12 mouse cellular contexts compared by ENCODE assay signal in the genomic region with DNA sequence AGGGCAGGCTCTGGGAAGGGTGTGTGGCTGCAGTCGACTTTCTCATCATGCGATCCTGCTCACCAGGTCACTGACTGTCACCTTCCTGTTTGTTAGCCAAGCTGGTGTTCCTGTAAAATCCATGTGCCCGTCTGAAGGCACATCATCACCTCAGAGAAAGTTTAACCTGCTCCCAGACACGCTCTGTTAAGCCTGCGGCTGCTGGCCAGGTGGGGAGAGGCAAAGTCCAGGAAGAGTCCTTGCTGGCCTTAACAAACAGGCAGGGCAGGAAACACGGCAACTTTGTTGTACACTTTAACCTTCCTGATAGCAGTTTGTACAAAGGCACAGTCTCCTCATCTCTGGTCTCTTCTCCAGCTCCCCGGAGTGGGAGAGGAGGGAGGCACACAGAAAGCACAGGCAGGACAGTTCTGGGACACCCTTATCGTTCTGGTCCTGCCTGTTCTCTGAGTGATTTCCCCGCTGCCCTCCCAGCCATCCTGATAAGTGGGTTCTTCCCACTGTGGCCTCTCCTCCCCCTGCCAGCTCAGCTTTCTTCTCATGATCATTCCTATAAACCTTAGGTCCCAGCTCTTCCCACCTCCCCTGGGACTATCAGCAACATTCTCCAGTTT. TPM values are rescaled to one million over a fixed set of nuclear protein-coding genes. Genes with fewer than 3 reads are reported as not detected.
DNase-seq lines count a peak whose midpoint lies in the region; ATAC-seq and TF ChIP-seq lines count a peak whose summit lies in the region.
"Had no signal": no experiment of that assay in that cellular context is flagged by ENCODE, and none has a peak within 500 bp of the region (broad histone marks: within the 10 kb centered on the region; RNA-seq: fewer than 3 reads in every experiment).

No protein-coding gene starts in this region.

- ATAC-seq in heart, embryonic 12.5 days (ENCODE audit: insufficient number of reproducible peaks, low FRiP score): no peak
- ATAC-seq in stomach, embryonic 15.5 days (ENCODE audit: insufficient read depth, low FRiP score, low read depth): no peak
- ATAC-seq: forebrain, embryonic 15.5 days had no signal

- TF ChIP-seq POLR2A in cerebellum, adult 2 months (IDR thresholded peaks at IDR 0.05; ENCODE audit: borderline replicate concordance, insufficient read depth, low read length): no peak

- H3K9me3 ChIP-seq in heart, embryonic 12.5 days (replicated peaks): no peaks in the 10 kb centered on the region
- H3K9me3 ChIP-seq in stomach, embryonic 15.5 days: no peaks in the 10 kb centered on the region
- H3K9me3 ChIP-seq: forebrain, embryonic 15.5 days had no signal

- no peak overlapping the region for H3K9ac ChIP-seq in heart, embryonic 12.5 days
- H3K9ac ChIP-seq in stomach, embryonic 15.5 days: no peak overlapping the region
- H3K9ac ChIP-seq: forebrain, embryonic 15.5 days had no signal

- 29% methylated on average over 9 of the region's 9 CpGs for WGBS in heart, embryonic 12.5 days
- 27% methylated on average over 9 of the region's 9 CpGs for WGBS in large intestine, adult 2 months
- WGBS in stomach, embryonic 15.5 days: 58% methylated on average over 9 of the region's 9 CpGs
- 81% methylated on average over 9 of the region's 9 CpGs for WGBS in cerebellum, adult 2 months

- TF ChIP-seq CTCF in cerebellum, adult 2 months (IDR thresholded peaks at IDR 0.05; ENCODE audit: borderline replicate concordance, insufficient read depth, low read depth, low read length): no peak

- no peak for DNase-seq in heart, postnatal 10 days
- DNase-seq in kidney, adult 18-20 months: peak; percentile 83
- peak; percentile 54 for DNase-seq in large intestine, adult 2 months (ENCODE audit: low read depth, low spot score)
- DNase-seq in cerebellum, adult 2 months: no peak
- no peak for DNase-seq in gastrocnemius, adult 8-10 months (ENCODE audit: low spot score in 2 of 2)
- no peak for DNase-seq in adrenal gland, postnatal 36 days
- DNase-seq: lung, postnatal 4 days; right cerebral cortex, postnatal 4 days; thymus, postnatal 14 days had no signal

- H3K27me3 ChIP-seq in heart, embryonic 12.5 days (replicated peaks): no peaks in the 10 kb centered on the region
- H3K27me3 ChIP-seq in stomach, embryonic 15.5 days (replicated peaks): no peaks in the 10 kb centered on the region
- no peaks in the 10 kb centered on the region for H3K27me3 ChIP-seq in cerebellum, adult 2 months (ENCODE audit: control insufficient read depth, insufficient read depth, low read length)
- H3K27me3 ChIP-seq: forebrain, embryonic 15.5 days had no signal

- H3K4me3 ChIP-seq in heart, embryonic 12.5 days: no peak overlapping the region
- no peak overlapping the region for H3K4me3 ChIP-seq in stomach, embryonic 15.5 days (replicated peaks)
- H3K4me3 ChIP-seq in cerebellum, adult 2 months (replicated peaks; ENCODE audit: insufficient read depth, low read depth, low read length): no peak overlapping the region
- H3K4me3 ChIP-seq: forebrain, embryonic 15.5 days had no signal

- peaks cover 22% of the 10 kb centered on the region for H3K4me1 ChIP-seq in heart, embryonic 12.5 days (replicated peaks)
- H3K4me1 ChIP-seq in stomach, embryonic 15.5 days: no peaks in the 10 kb centered on the region
- peaks cover 11% of the 10 kb centered on the region for H3K4me1 ChIP-seq in cerebellum, adult 2 months (ENCODE audit: control insufficient read depth, insufficient read depth, low read length)
- H3K4me1 ChIP-seq: forebrain, embryonic 15.5 days had no signal

- H3K4me2 ChIP-seq in heart, embryonic 12.5 days: peak overlapping the region; percentile 20; the same call in 1 of the 2 replicates
- no peak overlapping the region for H3K4me2 ChIP-seq in stomach, embryonic 15.5 days
- H3K4me2 ChIP-seq: forebrain, embryonic 15.5 days had no signal

- H3K36me3 ChIP-seq in heart, embryonic 12.5 days: peaks cover 9% of the 10 kb centered on the region; the same call in 1 of the 2 replicates
- H3K36me3 ChIP-seq in stomach, embryonic 15.5 days: no peaks in the 10 kb centered on the region

- intact Hi-C loops in heart, postnatal 10 days (cut with DNase I): no loop called here

- H3K27ac ChIP-seq in heart, embryonic 12.5 days (ENCODE audit: poor library complexity, severe bottlenecking): peak overlapping the region; percentile 23
- peak overlapping the region; percentile 49; the same call in 1 of the 2 replicates for H3K27ac ChIP-seq in stomach, embryonic 15.5 days
- H3K27ac ChIP-seq in cerebellum, adult 2 months (ENCODE audit: insufficient read depth, low read length): no peak overlapping the region
- H3K27ac ChIP-seq: forebrain, embryonic 15.5 days had no signal

RNA-seq across cellular contexts. Expression of a gene that starts 36.2 kb away (rescaled TPM):
- polyA plus RNA-seq in heart, embryonic 12.5 days (2016; fragmentation: Nextera tagmentation; extraction: Ambion mirVana): 16.9 and 18.0 TPM in 2 replicates
- 10 to 100 TPM; 12.6 to 13.5 TPM for total RNA-seq in heart, postnatal 10 days (2021)
- 26.1 and 44.5 TPM in 2 replicates for polyA plus RNA-seq in large intestine, adult 2 months (2012; rRNA removed)
- 20.4 and 22.8 TPM in 2 replicates for polyA plus RNA-seq in stomach, embryonic 15.5 days (2015; fragmentation: Nextera tagmentation; extraction: Ambion mirVana)
- polyA plus RNA-seq in cerebellum, adult 2 months (2012; rRNA removed): 88.7 and 92.8 TPM in 2 replicates
- total RNA-seq in gastrocnemius, adult 8-10 months (2022): 1 to 10 TPM; 2.9 to 5.0 (median 4.1) TPM
- 10 to 100 TPM; 16.7 to 23.8 TPM for total RNA-seq in adrenal gland, postnatal 36 days (2021)

RNA-seq across cellular contexts. Expression of a gene that starts 47.5 kb away (rescaled TPM):
- 15.4 and 15.5 TPM in 2 replicates for polyA plus RNA-seq in heart, embryonic 12.5 days (2016; fragmentation: Nextera tagmentation; extraction: Ambion mirVana)
- 10 to 100 TPM; 23.4 to 24.1 TPM for total RNA-seq in heart, postnatal 10 days (2021)
- polyA plus RNA-seq in large intestine, adult 2 months (2012; rRNA removed): 41.3 and 65.7 TPM in 2 replicates
- 11.9 and 13.3 TPM in 2 replicates for polyA plus RNA-seq in stomach, embryonic 15.5 days (2015; fragmentation: Nextera tagmentation; extraction: Ambion mirVana)
- polyA plus RNA-seq in cerebellum, adult 2 months (2012; rRNA removed): 81.8 and 82.9 TPM in 2 replicates
- 10 to 100 TPM; 71.4 to 85.9 (median 78.5) TPM for total RNA-seq in gastrocnemius, adult 8-10 months (2022)
- total RNA-seq in adrenal gland, postnatal 36 days (2021): 10 to 100 TPM; 17.9 to 21.9 TPM

Comparison
In these comparisons a context has a peak if more than half of its experiments do, and no peak if none do; other contexts are left out.
1. DNase-seq: peak in kidney, adult 18-20 months (single experiment) and large intestine, adult 2 months (single experiment); none in heart, postnatal 10 days (0 of 2), cerebellum, adult 2 months (0 of 2), gastrocnemius, adult 8-10 months (0 of 2) and adrenal gland, postnatal 36 days (0 of 2).